Mouse (Mus musculus): Measurements from ENCODE around the gene Adipor2. TPM values are rescaled to one million over a fixed set of nuclear protein-coding genes. Genes with fewer than 3 reads are reported as not detected.
A peak's percentile ranks its signal among the peaks of the same experiment; 100 is the strongest.

Adipor2 gene
- total RNA-seq, 2 experiments from 2014 or later, result 40.5 to 43.1 TPM

DNA sequence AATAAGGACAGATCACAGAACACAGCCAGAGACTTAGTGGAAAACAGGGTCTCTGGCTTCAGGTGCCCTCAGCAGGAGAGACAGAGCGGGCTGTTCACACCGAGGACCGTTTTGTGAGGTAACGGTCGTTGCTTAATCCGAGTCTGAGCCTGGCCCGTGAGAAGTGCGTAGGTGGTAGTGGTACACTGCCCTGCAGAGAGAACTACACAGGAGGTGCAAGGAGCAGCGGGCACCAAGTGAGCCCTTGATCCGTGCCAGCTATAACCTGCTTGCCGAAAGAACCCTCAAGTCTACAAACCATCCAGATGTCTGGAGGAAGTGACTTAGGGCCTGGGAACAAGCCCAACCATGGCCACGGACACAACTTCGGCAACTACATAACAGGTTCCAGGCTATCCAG lies 11.8 kb upstream of the Adipor2 start:
- no peak for DNase-seq (ENCODE audit: extremely low spot score in 1 of 2, low spot score in 2 of 2)
- intact Hi-C loops (cut with DNase I), result no loop called here

DNA sequence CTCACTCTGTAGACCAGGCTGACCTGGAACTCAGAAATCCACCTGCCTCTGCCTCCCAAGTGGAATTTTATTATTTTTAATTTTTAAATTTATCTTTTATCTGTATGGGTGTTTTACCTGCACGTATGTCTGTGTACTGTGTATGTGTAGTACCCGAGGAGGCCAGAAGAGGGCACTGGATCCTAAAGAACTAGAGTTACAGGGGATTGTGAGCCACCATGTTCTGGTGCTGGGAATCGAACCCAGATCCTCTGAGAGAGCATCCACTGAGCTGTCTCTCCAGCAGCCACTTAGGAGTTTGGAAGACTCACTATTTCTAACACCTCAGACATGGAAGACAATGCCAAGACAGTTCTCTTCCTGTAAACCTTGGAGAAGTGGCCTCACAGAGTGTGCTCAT lies 11.1 kb upstream of the Adipor2 start:
- no peak for DNase-seq (ENCODE audit: extremely low spot score in 1 of 2, low spot score in 2 of 2)

DNA sequence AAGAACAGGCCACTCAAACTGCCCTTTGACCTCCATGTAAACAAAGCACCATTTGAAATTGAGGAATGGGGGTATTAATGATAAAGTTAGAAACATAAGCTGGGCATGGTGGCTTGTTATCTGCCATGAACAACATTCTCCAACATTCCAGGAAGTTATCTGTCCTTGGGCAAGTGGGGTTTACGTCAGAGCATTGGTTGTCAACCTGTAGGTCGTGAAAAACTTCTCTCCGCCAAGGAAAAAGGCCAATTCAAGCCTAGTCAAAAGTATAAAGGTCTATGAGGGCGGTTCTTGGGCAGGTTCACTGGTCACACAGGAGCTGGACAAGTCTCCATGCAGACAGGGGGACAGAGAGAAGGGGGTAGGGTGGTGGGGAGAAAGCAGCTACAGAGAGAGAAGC lies 3.5 kb upstream of the Adipor2 start:
- intact Hi-C loops (cut with DNase I), result no loop called here
- DNase-seq (ENCODE audit: extremely low spot score in 1 of 2, low spot score in 2 of 2), result no peak

More for the DNA sequence above, 11.1 kb upstream of the Adipor2 start:
- intact Hi-C loops (cut with DNase I), result no loop called here

DNA sequence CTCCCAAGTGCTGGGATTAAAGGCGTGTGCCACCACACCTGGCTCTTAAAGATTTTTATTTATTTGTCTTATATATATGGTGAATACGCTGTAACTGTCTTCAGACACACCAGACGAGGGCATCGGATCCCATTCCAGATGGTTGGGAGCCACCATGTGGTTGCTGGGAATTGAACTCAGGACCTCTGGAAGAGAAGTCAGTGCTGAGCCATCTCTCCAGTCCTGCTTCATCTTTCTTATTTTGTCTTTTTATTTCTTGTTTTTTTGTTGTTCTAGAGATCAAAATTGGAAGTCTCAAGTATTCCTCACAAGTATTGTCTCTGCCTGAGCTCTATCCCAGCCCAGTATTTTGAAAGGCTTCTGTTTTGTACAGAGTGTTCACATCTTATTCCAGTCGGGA lies 2.9 kb upstream of the Adipor2 start:
- DNase-seq (ENCODE audit: extremely low spot score in 1 of 2, low spot score in 2 of 2), result no peak
- intact Hi-C loops (cut with DNase I), result no loop called here

DNA sequence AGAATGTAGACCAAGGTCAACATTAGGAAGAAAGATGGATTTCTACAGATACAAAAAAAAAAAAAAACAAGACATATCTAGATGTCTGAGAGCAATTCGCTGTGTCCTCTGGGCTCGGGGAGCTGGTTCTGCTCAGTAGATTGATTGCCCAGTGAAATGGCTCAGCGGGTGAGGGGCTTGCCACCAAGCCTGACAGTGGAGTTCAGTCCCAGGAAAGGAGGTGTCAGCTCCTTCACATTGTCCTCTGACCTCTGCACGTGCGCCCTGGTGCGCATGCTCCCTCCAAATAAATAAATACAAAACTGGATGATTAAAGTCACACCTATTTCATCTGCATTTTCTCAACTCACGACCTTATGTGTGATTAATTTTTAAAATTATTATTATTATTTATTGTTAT lies 1.9 kb upstream of the Adipor2 start:
- no peak for DNase-seq (ENCODE audit: extremely low spot score in 1 of 2, low spot score in 2 of 2)
- intact Hi-C loops (cut with DNase I), result no loop called here

DNA sequence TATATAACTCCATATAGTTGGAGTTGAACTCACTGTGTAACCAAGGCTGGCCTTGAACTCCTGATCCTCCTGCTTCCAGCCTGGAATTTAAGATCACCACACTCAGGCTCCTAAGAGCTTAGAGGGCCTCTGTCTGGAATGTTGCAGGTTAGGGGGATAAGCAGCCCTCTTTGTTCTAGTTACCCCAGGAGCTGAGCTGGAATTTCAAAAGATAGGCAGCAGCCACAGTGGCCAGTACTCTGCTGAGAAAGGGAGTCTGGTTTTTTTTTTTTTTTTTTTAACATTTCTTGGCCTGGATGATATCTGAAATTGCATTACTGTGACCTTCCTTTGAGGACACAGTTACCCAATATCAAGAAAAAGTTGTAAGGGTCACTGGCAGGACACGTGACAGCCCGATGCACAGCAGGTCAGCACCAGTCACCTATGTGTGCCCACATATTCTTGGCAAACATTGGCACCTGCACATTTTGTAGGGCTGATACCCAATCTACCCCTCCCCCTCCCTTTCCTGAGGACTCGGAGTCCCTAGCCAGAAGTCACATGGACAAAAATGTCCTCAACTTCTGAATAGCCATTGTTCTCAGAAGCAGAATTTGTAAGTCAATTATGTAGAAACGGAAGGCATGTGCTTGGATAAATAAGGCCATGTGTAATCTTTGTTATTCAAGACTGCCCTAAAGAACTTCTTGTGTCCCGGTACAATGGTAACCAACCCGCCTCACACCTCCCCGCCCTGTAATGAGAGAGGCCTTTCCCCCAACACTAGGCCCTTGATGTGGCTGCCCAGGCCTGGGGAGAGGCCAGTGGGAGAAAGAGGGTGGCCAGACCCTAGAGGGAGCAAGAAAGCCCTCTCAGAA lies 1.1 kb upstream of the Adipor2 start:
- intact Hi-C loops (cut with DNase I), result no loop called here

DNA sequence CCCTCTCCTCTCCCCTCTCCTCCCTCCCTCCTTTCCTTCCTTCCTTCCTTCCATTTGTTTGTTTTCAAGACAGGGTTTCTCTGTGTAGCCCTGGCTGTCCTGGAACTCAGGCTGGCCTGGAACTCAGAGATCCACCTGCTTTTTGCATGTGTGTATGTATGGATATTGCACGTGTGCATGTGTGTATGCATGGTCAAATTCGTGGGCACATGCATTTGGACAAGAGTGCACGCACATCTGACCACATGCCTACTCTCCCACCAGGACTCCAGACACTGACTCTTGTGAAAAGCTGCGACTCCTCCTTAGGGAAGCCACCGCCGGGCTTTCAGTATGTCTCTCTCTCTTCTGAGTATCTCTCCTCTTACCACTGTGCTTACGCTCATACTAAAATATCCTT lies 317 bp upstream of the Adipor2 start:
- intact Hi-C loops (cut with DNase I), result no loop called here
- DNase-seq (ENCODE audit: extremely low spot score in 1 of 2, low spot score in 2 of 2), result no peak

More for the DNA sequence above, 1.1 kb upstream of the Adipor2 start:
- DNase-seq (ENCODE audit: extremely low spot score in 1 of 2, low spot score in 2 of 2), result peak; percentile 23 to 67

DNA sequence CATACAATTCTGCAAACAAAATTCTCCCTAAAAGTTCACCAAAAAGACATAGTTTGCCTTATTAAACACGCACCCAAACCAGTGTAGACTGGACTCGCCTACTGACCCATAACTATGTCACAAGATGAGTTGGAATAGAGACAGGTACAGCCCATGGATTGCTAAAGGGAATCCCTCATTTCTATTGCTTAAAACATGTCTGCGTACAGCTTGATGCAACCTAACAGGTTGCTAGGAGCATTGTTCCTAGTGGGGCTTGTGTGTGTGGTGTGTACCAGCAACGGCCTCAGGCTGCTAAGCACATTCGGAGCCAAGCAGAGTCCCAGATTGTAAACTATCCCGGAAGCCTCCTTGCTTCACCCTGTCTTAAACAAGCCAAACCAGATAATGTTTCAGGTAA lies 861 bp downstream of the Adipor2 start:
- no peak for DNase-seq (ENCODE audit: extremely low spot score in 1 of 2, low spot score in 2 of 2)
- intact Hi-C loops (cut with DNase I), result no loop called here

DNA sequence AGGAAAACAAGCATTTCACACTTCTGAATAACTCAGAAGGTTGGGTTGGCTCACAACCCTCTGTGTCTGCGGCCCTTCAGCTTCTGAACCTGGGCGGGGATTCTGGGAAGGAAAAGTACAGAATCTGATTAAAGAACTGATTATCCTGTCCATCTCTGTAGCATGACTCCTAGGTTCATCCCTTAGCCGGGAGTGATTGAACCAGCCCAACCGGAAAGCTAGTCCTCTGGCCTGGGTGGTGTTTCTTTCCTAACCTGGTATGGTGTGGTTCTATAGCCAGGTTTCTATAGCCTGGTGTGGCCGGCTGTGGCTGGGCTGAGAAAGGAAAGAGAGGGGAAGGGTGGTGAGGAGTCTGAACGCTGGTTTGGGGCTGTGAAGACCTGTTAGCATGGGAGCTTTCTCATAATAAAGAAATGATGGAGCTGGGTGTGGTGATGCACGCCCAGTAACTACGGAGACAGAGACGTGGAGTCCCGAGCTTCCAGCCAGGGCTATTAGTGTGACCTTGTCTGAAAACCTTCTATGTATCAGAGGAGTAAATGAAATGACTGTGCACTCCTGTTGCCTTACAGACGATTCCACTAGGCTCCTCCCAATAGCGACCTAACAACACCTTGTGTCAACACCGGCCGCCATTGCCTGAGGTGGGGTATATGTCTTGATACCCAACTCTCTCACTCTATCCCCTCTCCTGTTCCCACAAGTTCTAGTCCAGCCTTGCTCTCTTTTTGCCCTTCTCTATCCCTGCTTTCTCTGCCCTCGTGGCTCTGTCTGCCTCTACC lies 3.1 kb downstream of the Adipor2 start:
- DNase-seq (ENCODE audit: extremely low spot score in 1 of 2, low spot score in 2 of 2), result no peak
- intact Hi-C loops (cut with DNase I), result no loop called here

DNA sequence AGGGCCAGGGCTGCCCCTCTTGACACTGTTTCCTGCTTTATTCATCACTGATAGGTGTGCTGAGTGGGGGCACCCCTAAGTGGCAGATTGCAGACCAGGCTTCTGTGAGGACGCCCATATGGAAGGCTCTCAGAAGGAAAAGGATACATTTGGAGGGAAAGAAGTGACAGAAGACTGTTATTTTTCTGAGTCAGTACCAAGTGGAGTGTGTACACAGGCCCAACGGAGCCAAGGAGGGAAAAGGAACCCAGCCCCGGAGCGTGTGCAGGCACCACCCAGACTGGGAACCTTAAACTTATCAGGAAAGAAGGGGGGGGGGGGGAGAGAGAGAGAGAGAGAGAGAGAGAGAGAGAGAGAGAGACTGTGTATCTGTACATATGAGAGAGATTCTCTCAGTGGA lies 4.9 kb downstream of the Adipor2 start:
- intact Hi-C loops (cut with DNase I), result no loop called here

DNA sequence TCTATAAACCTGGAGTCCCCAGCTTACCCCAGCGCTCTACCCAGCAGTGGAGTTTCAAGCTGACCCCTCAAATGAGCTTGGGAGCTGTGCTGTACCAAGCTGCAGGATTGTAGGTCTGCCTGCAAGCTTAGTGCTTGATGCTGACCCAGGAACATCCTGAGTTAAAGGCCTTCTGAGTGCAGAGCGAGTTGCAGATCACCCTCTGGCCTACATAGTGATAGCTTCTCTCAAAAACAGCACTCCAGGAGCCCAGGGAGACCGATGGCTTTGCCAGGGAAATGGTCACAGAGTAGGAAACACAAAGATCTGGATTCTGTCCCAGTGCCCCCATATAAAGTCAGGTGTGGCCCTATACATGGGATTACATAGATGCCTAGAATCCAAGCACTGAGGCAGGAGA lies 6.0 kb downstream of the Adipor2 start:
- intact Hi-C loops (cut with DNase I), result no loop called here

More for the DNA sequence above, 4.9 kb downstream of the Adipor2 start:
- DNase-seq (ENCODE audit: extremely low spot score in 1 of 2, low spot score in 2 of 2), result no peak

DNA sequence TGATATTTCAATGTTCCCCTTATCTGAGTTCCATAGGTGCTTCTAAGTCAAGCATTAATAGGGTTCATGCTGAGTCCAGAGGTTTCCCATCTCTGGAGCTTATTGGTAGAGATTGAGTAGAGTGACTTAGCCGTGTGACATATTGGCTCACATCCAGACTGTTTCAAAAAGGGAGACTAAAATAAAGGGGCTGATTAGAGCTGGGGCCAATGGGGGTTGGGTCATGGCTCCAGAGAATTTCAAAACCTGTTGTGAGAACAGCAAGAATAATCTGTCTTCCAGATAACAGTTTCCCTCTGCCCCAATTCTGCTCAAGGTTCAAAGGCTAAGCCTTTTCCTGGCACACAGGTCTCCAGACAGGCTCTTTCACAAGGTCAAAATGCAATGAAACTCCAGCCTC lies 7.7 kb downstream of the Adipor2 start:
- intact Hi-C loops (cut with DNase I), result no loop called here
- no peak for DNase-seq (ENCODE audit: extremely low spot score in 1 of 2, low spot score in 2 of 2)

More for the DNA sequence above, 6.0 kb downstream of the Adipor2 start:
- DNase-seq (ENCODE audit: extremely low spot score in 1 of 2, low spot score in 2 of 2), result no peak

DNA sequence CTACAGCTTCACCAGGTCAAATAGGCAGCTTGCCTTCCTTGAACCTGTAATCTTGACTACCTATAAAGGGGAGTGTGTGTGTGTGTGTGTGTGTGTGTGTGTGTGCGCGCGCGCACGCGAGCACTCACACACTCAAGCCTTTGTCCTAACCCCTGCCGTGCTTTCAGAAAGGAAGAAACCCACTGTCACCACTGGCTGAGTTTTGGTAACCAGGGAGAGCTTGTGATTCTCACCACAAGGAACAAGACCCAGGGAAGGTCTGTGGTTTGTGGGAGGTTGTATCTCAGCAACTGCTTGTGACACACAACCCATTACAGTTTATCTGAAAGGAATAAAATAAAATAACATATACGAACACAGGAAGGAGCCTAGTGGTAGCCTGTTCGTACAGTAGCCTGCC lies 8.9 kb downstream of the Adipor2 start:
- no peak for DNase-seq (ENCODE audit: extremely low spot score in 1 of 2, low spot score in 2 of 2)
- intact Hi-C loops (cut with DNase I), result no loop called here

DNA sequence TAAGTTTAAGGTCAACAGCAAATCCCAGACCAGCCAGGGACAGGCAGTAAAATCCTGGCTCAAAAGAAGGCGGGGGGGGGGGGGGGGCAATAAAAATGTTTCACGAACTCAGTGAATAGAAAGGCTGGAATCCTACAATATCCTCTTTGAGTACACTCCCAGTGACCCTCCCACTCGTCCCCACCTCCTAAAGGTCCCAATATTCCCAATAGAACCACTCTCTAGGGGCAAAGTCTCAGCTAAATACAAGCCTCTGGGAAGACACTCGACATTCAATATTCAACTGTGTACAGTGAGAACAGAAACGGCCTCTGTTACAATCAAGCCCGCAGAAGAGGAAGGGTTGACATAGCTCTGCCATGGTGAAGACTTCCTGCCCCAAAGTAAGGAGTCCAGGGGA lies 9.7 kb downstream of the Adipor2 start:
- intact Hi-C loops (cut with DNase I), result no loop called here

DNA sequence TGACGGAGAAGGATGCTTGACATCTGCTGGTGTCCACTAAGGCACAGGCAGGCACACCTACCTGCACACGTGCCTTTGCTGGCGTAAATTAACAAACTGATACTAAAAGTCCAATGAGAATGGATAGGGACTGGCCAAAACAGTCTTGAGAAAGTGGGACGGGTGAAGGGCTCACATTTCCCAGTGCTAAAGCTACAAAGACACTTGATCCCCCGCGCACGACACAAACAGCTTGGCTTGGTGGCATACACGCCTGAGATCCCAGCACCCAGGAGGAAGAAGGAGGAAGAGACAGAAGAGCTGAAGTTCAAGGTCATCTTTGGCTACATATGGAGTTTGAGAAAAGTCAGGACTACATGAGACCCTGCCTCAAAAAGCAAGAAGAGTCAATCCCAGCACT lies 11.0 kb downstream of the Adipor2 start:
- intact Hi-C loops (cut with DNase I), result no loop called here
- DNase-seq (ENCODE audit: extremely low spot score in 1 of 2, low spot score in 2 of 2), result no peak

More for the DNA sequence above, 9.7 kb downstream of the Adipor2 start:
- DNase-seq (ENCODE audit: extremely low spot score in 1 of 2, low spot score in 2 of 2), result no peak

DNA sequence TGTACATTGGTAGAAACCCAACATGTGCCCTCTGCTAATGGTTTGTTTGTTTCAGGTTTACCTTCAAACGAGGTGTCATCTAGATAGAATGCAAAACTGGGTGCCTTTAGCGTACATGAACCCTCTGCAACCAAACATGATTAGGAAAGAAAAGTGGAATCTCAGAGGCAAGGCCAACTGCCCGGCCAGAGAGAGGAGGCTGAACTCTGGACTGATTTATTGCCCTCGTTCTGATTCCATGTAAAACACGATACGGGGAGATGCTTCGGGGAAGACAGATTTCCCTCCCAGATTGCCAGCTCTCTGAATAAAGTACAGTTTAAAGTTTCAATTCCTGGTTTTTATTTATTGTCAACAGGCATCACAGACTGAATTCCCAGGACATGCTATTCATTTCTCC lies 12.2 kb downstream of the Adipor2 start:
- no peak for DNase-seq (ENCODE audit: extremely low spot score in 1 of 2, low spot score in 2 of 2)
- intact Hi-C loops (cut with DNase I), result no loop called here

DNA sequence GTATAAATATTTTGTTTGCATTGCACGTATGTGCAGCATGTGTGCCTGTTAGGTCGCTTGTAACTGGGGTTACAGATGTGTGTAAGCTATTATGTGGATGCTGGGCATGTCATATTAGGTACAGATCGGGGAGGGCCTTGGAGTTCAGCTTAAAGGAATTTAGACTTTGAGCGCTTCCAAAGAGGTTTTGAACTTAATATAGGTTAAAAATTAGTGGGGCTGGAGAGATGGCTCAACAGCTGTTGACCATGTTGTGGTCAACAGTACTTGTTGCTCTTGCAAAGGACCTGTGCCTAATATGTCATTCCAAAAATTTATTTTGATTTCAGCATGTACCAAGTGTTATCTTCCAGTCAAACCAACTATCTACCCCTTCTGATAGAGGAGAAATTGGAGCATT lies 12.7 kb downstream of the Adipor2 start:
- intact Hi-C loops (cut with DNase I), result no loop called here
- no peak for DNase-seq (ENCODE audit: extremely low spot score in 1 of 2, low spot score in 2 of 2)

DNA sequence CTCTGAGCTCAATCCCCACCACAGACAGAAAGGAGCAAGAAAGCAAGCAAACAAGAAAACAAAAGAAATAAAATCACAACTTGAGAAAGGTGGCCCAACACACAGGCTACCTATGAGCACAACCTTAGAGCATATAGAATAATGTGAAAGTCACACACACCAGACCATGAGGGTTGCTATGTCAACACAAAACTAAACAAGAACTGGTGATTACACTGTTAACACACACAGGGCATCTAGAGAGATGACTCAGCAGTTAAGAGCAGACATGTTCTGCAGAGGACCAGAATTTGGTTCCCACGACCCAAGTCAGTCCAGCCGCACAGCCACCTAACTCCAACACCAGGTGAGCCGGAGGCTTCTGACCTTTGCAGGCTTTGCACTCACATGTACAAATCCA lies 14.5 kb downstream of the Adipor2 start:
- no peak for DNase-seq (ENCODE audit: extremely low spot score in 1 of 2, low spot score in 2 of 2)
- intact Hi-C loops (cut with DNase I), result no loop called here

DNA sequence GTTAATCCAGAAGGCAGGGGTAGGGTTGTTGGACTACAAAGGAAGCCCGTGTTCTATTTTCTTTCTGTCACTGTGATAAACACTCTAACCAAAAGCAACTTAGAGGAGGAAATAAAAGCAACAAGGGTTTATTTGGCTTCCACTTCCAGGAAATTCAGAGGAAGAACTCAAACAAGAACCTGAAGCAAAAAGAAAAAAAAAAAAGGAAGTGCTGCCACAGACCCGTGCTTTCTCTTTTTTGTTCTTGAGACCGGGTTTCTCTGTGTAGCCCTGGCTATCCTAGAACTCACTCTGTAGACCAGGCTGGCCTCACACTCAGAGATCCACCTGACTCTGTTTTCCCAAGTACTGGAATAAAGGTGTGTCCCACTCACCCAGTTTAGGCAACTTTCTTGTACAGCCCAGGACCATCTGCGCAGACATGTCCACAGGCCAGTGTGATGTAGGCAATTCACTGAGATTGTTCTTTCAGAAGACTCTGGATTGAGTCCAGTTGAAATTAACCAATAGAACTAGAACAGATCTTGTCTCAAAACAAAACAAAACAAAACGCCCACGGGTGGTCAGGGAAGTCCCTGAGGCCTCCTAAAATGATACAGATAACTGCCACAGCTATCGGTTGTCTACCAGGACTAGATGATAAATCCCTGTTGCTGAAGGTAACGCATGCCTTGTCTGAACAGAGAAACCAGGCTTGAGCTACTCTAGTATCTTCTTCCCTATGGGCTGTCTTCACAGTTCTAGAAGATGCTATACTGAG lies 15.8 kb downstream of the Adipor2 start:
- no peak for DNase-seq (ENCODE audit: extremely low spot score in 1 of 2, low spot score in 2 of 2)
- intact Hi-C loops (cut with DNase I), result no loop called here

Data from left cerebral cortex, postnatal 10 days (tissue).